Comparison of ENCODE assay signal across 1 mouse cellular context in the genomic region with DNA sequence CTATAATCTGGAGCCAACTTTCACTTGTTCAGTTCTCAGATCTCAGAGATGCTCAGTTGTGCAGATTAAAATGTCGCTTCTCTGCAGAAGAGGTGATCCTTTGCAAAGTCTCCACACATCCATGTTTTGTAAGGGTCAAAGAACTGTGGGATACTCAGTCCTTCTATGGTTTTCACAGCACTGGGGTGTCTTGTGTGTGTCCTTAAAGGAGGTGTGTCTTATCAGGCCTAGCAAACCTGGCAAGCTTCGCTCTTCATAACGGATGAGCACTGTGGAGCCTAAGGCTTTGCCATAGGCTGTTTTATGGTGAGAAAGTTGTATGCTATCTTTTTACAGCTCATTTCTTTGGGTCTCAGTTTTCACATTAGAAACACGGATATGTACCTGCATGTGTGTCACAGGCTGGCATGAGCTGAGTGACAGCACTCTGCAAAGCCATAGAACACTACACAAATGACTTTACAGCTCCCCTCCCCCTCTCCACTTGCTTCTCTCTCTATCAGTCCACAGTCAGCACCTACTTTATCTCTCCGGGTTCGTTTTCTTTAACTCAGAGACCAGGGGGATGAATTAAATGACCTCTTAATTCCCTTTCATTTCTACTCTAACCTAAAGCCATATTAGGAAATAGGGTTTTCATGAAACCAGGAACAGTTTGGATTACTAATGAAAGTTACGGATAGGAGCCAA.
A peak's percentile ranks its signal among the peaks of the same experiment; 100 is the strongest.
TF ChIP-seq lines count a peak whose summit lies in the region.

No protein-coding gene starts in this region.

TF ChIP-seq in MEL, 35 proteins besides CTCF, POLR2A, EP300 and RAD21 (continued from another document):
- no peak for TF ChIP-seq HCFC1 (IDR thresholded peaks at IDR 0.05; ENCODE audit: low read depth, low read length)
- TF ChIP-seq ZMIZ1 (IDR thresholded peaks at IDR 0.05; ENCODE audit: low read depth, low read length): no peak
- no peak for TF ChIP-seq SMC3 (IDR thresholded peaks at IDR 0.05; ENCODE audit: low read depth, low read length)
- TF ChIP-seq ZKSCAN1 (IDR thresholded peaks at IDR 0.05; ENCODE audit: low read depth, low read length): no peak; the same call in 1 of the 2 replicates
- TF ChIP-seq NRF1 (IDR thresholded peaks at IDR 0.05; ENCODE audit: insufficient read depth, low read depth, low read length, poor library complexity, severe bottlenecking): no peak
- TF ChIP-seq RCOR1 (IDR thresholded peaks at IDR 0.05; ENCODE audit: low read depth, low read length): peak; percentile 12; the same call in 1 of the 2 replicates
- TF ChIP-seq JUND (IDR thresholded peaks at IDR 0.05; ENCODE audit: low read depth, low read length): no peak
- TF ChIP-seq GABPA (IDR thresholded peaks at IDR 0.05; ENCODE audit: low read depth, low read length): no peak
- no peak for TF ChIP-seq E2F4 (IDR thresholded peaks at IDR 0.05; ENCODE audit: borderline replicate concordance, low read depth, low read length)
- peak; percentile 79 for TF ChIP-seq CHD2 (IDR thresholded peaks at IDR 0.05; ENCODE audit: low read length)
- TF ChIP-seq USF2 (IDR thresholded peaks at IDR 0.05; ENCODE audit: borderline replicate concordance in 1 of 2, insufficient read depth in 1 of 2, low read depth in 1 of 2, low read length in 2 of 2): no peak
